Mouse (Mus musculus) left cerebral cortex, adult 8-10 months (tissue): ENCODE results near the gene Atp2c2. TPM values are rescaled to one million over a fixed set of nuclear protein-coding genes. Genes with fewer than 3 reads are reported as not detected.

Experiments
- DNase-seq, 2 experiments: peaks; one replicate each; pipeline ENCODE4 v3.0.0; 2022; ENCODE audit warnings: low spot score in 2 of 2
- total RNA-seq, 4 experiments: library from RNA; stranded (reverse); gene quantifications; 2 replicates each; pipeline ENCODE4 v1.2.4; 2022

Gene Atp2c2
- total RNA-seq, 4 experiments from 2014 or later, result 1.5 to 2.0 (median 1.8) TPM

GRCm38 (mm10) chr8:119702965-119703364, 3.2 kb downstream of the Atp2c2 start:
- DNase-seq, result no peak

- no peak for DNase-seq
These were observed 7.3 kb downstream of the Atp2c2 start for GRCm38 (mm10) chr8:119707146-119707545.

- no peak for DNase-seq
These were observed 8.7 kb downstream of the Atp2c2 start for GRCm38 (mm10) chr8:119708471-119708870.

GRCm38 (mm10) chr8:119708878-119709702, 9.3 kb downstream of the Atp2c2 start:
- DNase-seq, result no peak

GRCm38 (mm10) chr8:119709703-119710093, 9.9 kb downstream of the Atp2c2 start:
- DNase-seq, result no peak

- DNase-seq, result no peak
These were observed 12.4 kb downstream of the Atp2c2 start for GRCm38 (mm10) chr8:119712226-119712625.

GRCm38 (mm10) chr8:119713421-119713820, 13.6 kb downstream of the Atp2c2 start:
- DNase-seq, result no peak

- no peak for DNase-seq
These were observed 15.4 kb downstream of the Atp2c2 start for GRCm38 (mm10) chr8:119715221-119715620.

- DNase-seq, result no peak
These were observed 17.0 kb downstream of the Atp2c2 start for GRCm38 (mm10) chr8:119716730-119717299.

GRCm38 (mm10) chr8:119717765-119718164, 18.0 kb downstream of the Atp2c2 start:
- no peak for DNase-seq

- DNase-seq, result peak; percentile 12 to 67
These were observed 19.2 kb downstream of the Atp2c2 start for GRCm38 (mm10) chr8:119719011-119719501.

GRCm38 (mm10) chr8:119722348-119722747, 22.5 kb downstream of the Atp2c2 start:
- DNase-seq, result no peak

- DNase-seq, result no peak
These were observed 23.9 kb downstream of the Atp2c2 start for GRCm38 (mm10) chr8:119723676-119724075.

- DNase-seq, result no peak
These were observed 24.8 kb downstream of the Atp2c2 start for GRCm38 (mm10) chr8:119724596-119724995.

- no peak for DNase-seq
These were observed 27.3 kb downstream of the Atp2c2 start for GRCm38 (mm10) chr8:119727093-119727492.

GRCm38 (mm10) chr8:119728351-119728895, 28.6 kb downstream of the Atp2c2 start:
- DNase-seq, result no peak

- no peak for DNase-seq
These were observed 32.3 kb downstream of the Atp2c2 start for GRCm38 (mm10) chr8:119732072-119732471.

- DNase-seq, result no peak
These were observed 36.6 kb downstream of the Atp2c2 start for GRCm38 (mm10) chr8:119736348-119736917.

- DNase-seq, result no peak
These were observed 37.5 kb downstream of the Atp2c2 start for GRCm38 (mm10) chr8:119737093-119737900.

- DNase-seq, result no peak
These were observed 38.5 kb downstream of the Atp2c2 start for GRCm38 (mm10) chr8:119738129-119738907.
